Mouse (Mus musculus): ENCODE results near the gene Saxo2. TPM values are rescaled to one million over a fixed set of nuclear protein-coding genes. Genes with fewer than 3 reads are reported as not detected.
A peak's percentile ranks its signal among the peaks of the same experiment; 100 is the strongest.

Saxo2 gene
- 0.30 and 0.77 TPM in 2 replicates for polyA plus RNA-seq (2012; rRNA removed)

DNA sequence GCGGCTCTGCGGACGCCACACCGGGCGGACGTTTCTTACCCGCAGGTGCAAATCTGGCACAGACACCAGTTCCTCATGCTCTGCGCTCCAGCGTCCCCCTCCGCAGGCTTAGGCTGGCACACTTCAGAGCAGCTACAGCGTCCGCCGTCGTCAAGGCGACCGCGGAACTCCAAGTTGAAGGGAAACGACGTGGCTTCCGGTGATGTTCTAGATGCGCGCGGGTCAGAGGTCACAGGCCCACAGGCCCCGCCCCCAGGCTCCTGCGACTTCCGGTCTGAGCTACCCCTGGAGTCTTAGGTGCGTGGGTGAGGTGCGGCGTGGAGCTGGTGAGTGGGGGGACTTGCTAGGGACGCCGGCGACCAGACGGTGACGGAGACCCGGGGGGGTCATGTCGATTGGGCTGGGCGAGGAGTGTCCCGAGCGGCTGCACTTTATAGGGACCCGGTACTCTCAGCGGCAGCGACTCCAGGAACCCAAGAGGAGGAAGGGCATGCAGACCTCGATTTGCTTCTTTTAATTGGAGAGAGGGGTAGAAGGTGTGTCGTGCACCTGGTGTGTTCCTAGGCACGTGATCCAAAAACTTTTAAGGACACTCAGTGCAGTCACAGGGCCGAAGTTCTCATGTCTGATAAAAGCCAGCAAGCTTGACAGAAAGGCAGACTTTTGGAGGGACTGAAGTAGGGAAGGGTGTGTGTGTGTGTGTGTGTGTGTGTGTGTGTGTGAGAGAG is at the start of gene Saxo2, which contains the start of gene Efl1:
TSS of gene Saxo2 (minus strand) at position 176 of the 728 bp plus-strand sequence.
TSS of gene Efl1 (plus strand) at position 262 of the 728 bp plus-strand sequence.
- H3K4me1 ChIP-seq (ENCODE audit: control insufficient read depth, insufficient read depth, insufficient read length, low read length), result peaks cover 1% of the 10 kb centered on the region; the same call in 1 of the 2 replicates
- H3K27me3 ChIP-seq (ENCODE audit: control insufficient read depth, insufficient read depth, low read length), result no peaks in the 10 kb centered on the region
- WGBS, result under 1% methylated on average over 46 of the region's 46 CpGs
- TF ChIP-seq CTCF (IDR thresholded peaks at IDR 0.05; ENCODE audit: extremely low read depth, insufficient read length, insufficient replicate concordance, low read depth, low read length) (no peak), POLR2A (IDR thresholded peaks at IDR 0.05; ENCODE audit: low read depth, low read length) (peak; percentile 50)
- H3K27ac ChIP-seq (ENCODE audit: insufficient read depth, low read depth, low read length), result peak within 1 kb of the TSS; percentile 90
- H3K36me3 ChIP-seq (ENCODE audit: control insufficient read depth, insufficient read depth, low read length), result peaks cover 9% of the 10 kb centered on the region
- H3K4me3 ChIP-seq (ENCODE audit: low read depth, low read length), result peak within 1 kb of the TSS; percentile 96

DNA sequence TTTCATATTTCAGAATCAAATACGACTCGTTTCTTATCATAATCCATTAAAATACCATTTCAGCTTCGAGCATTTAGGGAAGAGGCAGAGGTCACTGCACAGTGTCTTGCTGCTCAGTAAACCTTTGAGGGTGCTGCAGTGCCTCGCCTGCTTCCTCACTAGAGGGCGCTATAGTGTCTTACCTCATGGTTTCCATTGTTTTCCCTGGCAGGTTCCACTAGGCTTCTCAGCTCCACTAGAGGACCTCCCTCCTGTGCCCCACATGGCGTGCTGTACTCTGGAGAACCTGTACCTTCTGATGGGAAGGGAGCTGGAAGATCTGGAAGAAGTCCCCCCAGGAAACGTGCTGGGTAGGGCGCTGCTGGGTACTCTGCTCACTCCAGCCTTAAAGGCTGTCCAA is 49.3 kb upstream of the Saxo2 start:
- no peaks in the 10 kb centered on the region for H3K27me3 ChIP-seq (ENCODE audit: control insufficient read depth, insufficient read depth, low read length)
- H3K4me3 ChIP-seq (ENCODE audit: low read depth, low read length), result no peak overlapping the region
- peak; percentile 60; the same call in 1 of the 2 replicates for TF ChIP-seq CTCF (IDR thresholded peaks at IDR 0.05; ENCODE audit: extremely low read depth, insufficient read length, insufficient replicate concordance, low read depth, low read length)
- TF ChIP-seq POLR2A (IDR thresholded peaks at IDR 0.05; ENCODE audit: low read depth, low read length), result no peak
- no peak overlapping the region for H3K27ac ChIP-seq (ENCODE audit: insufficient read depth, low read depth, low read length)
- no peaks in the 10 kb centered on the region for H3K4me1 ChIP-seq (ENCODE audit: control insufficient read depth, insufficient read depth, insufficient read length, low read length)
- 86% methylated on average over 8 of the region's 8 CpGs for WGBS
- peaks cover 49% of the 10 kb centered on the region for H3K36me3 ChIP-seq (ENCODE audit: control insufficient read depth, insufficient read depth, low read length)

GRCm38 (mm10) chr7:82691021-82691738 is 42.9 kb upstream of the Saxo2 start:
- TF ChIP-seq POLR2A (IDR thresholded peaks at IDR 0.05; ENCODE audit: low read depth, low read length) (no peak), CTCF (IDR thresholded peaks at IDR 0.05; ENCODE audit: extremely low read depth, insufficient read length, insufficient replicate concordance, low read depth, low read length) (no peak)
- WGBS, result 76% methylated on average over 6 of the region's 6 CpGs
- H3K4me3 ChIP-seq (ENCODE audit: low read depth, low read length), result no peak overlapping the region
- H3K27me3 ChIP-seq (ENCODE audit: control insufficient read depth, insufficient read depth, low read length), result no peaks in the 10 kb centered on the region
- no peak overlapping the region for H3K27ac ChIP-seq (ENCODE audit: insufficient read depth, low read depth, low read length)
- peaks cover 2% of the 10 kb centered on the region; the same call in 1 of the 2 replicates for H3K4me1 ChIP-seq (ENCODE audit: control insufficient read depth, insufficient read depth, insufficient read length, low read length)
- H3K36me3 ChIP-seq (ENCODE audit: control insufficient read depth, insufficient read depth, low read length), result peaks cover 46% of the 10 kb centered on the region

DNA sequence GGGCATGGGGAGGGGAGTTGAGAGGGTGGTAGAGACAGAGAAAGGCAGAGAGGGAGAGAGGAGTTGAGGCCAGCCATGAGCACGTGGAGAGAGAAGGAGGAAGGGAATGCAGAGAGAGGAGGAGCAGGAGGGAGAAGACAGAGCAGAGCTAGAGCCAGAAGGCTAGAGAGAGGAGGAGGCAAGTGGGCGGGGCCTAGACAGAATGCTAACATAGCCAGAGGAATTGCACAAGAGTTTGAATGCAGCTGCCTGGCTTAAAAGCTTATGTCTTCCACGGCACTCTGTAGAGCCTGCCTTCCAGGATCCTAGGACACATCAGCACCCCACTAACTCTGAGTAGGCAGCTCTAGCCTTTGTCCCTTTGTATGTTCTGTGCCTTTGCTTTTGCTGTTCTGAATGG is 40.4 kb upstream of the Saxo2 start:
- 27% methylated on average over 3 of the region's 3 CpGs for WGBS
- Histone ChIP-seq H3K36me3 (ENCODE audit: control insufficient read depth, insufficient read depth, low read length) (peaks cover 51% of the 10 kb centered on the region), H3K27ac (ENCODE audit: insufficient read depth, low read depth, low read length) (no peak overlapping the region), H3K4me3 (ENCODE audit: low read depth, low read length) (no peak overlapping the region), H3K27me3 (ENCODE audit: control insufficient read depth, insufficient read depth, low read length) (no peaks in the 10 kb centered on the region), H3K4me1 (ENCODE audit: control insufficient read depth, insufficient read depth, insufficient read length, low read length) (peaks cover 2% of the 10 kb centered on the region; the same call in 1 of the 2 replicates)
- no peak for TF ChIP-seq POLR2A (IDR thresholded peaks at IDR 0.05; ENCODE audit: low read depth, low read length)
- TF ChIP-seq CTCF (IDR thresholded peaks at IDR 0.05; ENCODE audit: extremely low read depth, insufficient read length, insufficient replicate concordance, low read depth, low read length), result no peak

- WGBS, result 93% methylated on average over 5 of the region's 5 CpGs
- H3K4me1 ChIP-seq (ENCODE audit: control insufficient read depth, insufficient read depth, insufficient read length, low read length), result no peaks in the 10 kb centered on the region
- peaks cover 59% of the 10 kb centered on the region for H3K36me3 ChIP-seq (ENCODE audit: control insufficient read depth, insufficient read depth, low read length)
- no peak overlapping the region for H3K4me3 ChIP-seq (ENCODE audit: low read depth, low read length)
- no peak for TF ChIP-seq POLR2A (IDR thresholded peaks at IDR 0.05; ENCODE audit: low read depth, low read length)
- TF ChIP-seq CTCF (IDR thresholded peaks at IDR 0.05; ENCODE audit: extremely low read depth, insufficient read length, insufficient replicate concordance, low read depth, low read length), result no peak
- no peaks in the 10 kb centered on the region for H3K27me3 ChIP-seq (ENCODE audit: control insufficient read depth, insufficient read depth, low read length)
- no peak overlapping the region for H3K27ac ChIP-seq (ENCODE audit: insufficient read depth, low read depth, low read length)
Measured at GRCm38 (mm10) chr7:82679901-82680300, 31.6 kb upstream of the Saxo2 start.

DNA sequence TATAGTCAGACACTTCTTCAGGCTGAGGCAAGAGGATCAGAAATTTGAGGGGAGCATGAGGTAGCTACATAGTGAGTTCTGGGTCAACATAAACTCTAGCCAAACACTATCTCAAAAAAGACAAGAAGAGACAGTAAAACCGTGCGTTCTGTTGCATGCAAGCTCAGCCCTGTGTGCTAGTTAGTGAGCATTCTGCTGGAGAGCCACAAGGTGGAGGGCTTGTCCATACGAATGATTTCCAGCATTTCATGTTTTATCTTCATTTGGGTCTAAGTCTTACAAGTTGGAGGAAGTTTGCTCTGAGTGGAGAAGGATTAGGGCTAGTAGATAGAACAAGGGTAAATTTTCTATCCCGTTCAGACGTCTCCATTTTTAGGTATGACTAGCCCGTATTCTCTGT is 28.5 kb upstream of the Saxo2 start:
- WGBS, result 87% methylated on average over 6 of the region's 6 CpGs
- no peak overlapping the region for H3K27ac ChIP-seq (ENCODE audit: insufficient read depth, low read depth, low read length)
- no peak overlapping the region for H3K4me3 ChIP-seq (ENCODE audit: low read depth, low read length)
- no peaks in the 10 kb centered on the region for H3K27me3 ChIP-seq (ENCODE audit: control insufficient read depth, insufficient read depth, low read length)
- TF ChIP-seq POLR2A (IDR thresholded peaks at IDR 0.05; ENCODE audit: low read depth, low read length) (no peak), CTCF (IDR thresholded peaks at IDR 0.05; ENCODE audit: extremely low read depth, insufficient read length, insufficient replicate concordance, low read depth, low read length) (no peak)
- no peaks in the 10 kb centered on the region for H3K4me1 ChIP-seq (ENCODE audit: control insufficient read depth, insufficient read depth, insufficient read length, low read length)
- peaks cover 47% of the 10 kb centered on the region for H3K36me3 ChIP-seq (ENCODE audit: control insufficient read depth, insufficient read depth, low read length)

GRCm38 (mm10) chr7:82676001-82676400 is 27.7 kb upstream of the Saxo2 start:
- TF ChIP-seq POLR2A (IDR thresholded peaks at IDR 0.05; ENCODE audit: low read depth, low read length), result no peak
- no peak for TF ChIP-seq CTCF (IDR thresholded peaks at IDR 0.05; ENCODE audit: extremely low read depth, insufficient read length, insufficient replicate concordance, low read depth, low read length)
- 59% methylated on average over 5 of the region's 5 CpGs for WGBS
- Histone ChIP-seq H3K36me3 (ENCODE audit: control insufficient read depth, insufficient read depth, low read length) (peaks cover 49% of the 10 kb centered on the region), H3K27ac (ENCODE audit: insufficient read depth, low read depth, low read length) (no peak overlapping the region), H3K4me3 (ENCODE audit: low read depth, low read length) (no peak overlapping the region), H3K4me1 (ENCODE audit: control insufficient read depth, insufficient read depth, insufficient read length, low read length) (no peaks in the 10 kb centered on the region), H3K27me3 (ENCODE audit: control insufficient read depth, insufficient read depth, low read length) (no peaks in the 10 kb centered on the region)
